Mouse (Mus musculus): ENCODE results near the gene Olfr77.

Gene Olfr77

DNA sequence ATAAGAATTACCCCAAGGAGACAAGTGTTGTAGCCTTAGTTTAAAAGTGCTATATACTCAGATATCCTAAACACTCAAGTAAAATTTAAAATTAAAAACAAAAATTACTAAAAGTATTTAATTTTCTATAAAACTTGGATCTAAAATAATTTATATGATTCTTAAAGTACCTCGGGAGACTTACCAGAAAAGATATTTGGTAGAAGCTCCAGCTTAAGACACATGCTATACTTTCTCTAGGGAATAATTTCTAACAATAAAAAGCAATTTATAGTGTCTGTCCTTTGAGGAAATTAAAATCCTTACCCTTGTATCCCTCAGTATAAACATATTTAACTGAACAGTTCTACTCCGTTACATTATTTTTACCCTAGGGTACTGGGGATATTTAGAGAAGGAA lies at the start of gene Olfr77:
Gene Olfr77, plus strand, starts transcription at position 301 of the 400 bp plus-strand sequence.
- no peak for DNase-seq

- DNase-seq: no peak
Observed at GRCm38 (mm10) chr9:19887904-19888303, 28.8 kb upstream of the Olfr77 start, which contains the start of gene Olfr862. TSS of gene Olfr862 (minus strand) at chr9:19888004.

DNA sequence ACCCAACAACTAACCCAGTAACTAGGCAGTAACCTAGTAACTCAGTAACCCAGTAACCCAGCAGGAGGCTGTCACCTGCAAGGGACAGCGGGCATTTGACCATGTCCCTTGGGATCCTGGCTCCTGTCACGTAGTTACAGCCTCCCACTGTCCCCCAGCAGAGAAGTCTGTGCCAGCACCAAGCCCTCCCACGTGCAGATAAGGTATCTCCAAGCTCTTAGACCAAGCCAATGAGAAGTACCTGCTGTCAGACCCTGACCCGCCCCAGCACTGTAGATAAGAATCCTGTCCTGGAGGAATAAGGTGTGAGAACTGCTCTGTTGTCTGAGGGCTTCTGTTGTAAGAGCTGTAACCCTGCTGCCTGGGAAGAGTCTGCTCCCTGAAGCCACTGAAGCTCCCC lies 5.5 kb upstream of the Olfr77 start:
- DNase-seq: no peak
